Mouse (Mus musculus) liver, adult 2 months (tissue): Measurements from ENCODE around the gene Prm3.

Source experiments
- CTCF ChIP-seq: fragments of 200-500 bp; IDR thresholded peaks from 2 replicates; pipeline ENCODE4 v1.5.1; 2011; ENCODE audit warnings: low read depth, low read length, control low read depth
- POLR2A ChIP-seq: fragments of 200-500 bp; IDR thresholded peaks from 2 replicates; pipeline ENCODE4 v1.6.1; 2011; ENCODE audit warnings: low read length, control low read depth; ENCODE audit not compliant: insufficient read depth; ENCODE audit errors: extremely low read depth

DNA sequence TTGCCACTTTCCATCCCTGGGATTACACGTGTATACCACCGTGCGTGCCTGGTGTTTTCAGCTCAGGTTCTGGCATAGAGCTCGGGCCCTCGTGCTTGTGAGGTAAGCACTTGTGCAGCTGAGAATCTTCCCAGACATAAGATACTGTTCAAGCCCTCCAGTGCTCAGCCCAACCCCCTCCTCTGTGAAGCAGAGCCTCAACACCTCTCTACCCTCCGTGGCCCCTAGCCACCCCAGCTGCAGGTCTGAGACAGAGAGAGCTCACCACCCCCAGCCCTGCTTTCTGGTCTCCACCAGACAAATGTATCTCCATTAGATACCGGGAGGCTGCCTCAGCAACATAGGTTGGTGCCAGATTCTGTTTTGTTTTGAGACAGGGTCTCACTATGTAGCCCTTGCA is 41.5 kb downstream of the Prm3 start:
- TF ChIP-seq CTCF (no peak), POLR2A (no peak)
